ENCODE assay signal across 18 mouse cellular contexts in the genomic region with DNA sequence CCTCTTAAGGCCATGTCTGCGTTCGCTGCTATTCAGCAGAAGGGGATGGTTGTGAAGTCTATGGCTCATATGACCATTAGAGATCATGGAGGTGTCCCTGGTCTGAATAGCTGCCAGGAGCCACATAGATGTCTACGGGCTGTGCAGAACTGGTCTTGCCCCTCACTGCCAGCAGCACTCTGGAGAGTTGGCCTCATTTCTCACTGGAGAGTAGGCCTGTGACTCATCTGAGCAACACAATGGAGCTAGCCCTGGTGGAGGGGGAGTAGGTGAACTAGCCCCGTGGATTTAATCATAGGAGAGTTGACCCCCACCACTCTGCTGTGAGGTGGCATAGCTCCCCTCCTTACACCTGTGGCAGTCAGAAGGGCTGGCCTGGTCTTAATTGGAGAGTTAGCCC.
"Had no signal": no experiment of that assay in that cellular context is flagged by ENCODE, and none has a peak within 500 bp of the region (broad histone marks: within the 10 kb centered on the region; RNA-seq: fewer than 3 reads in every experiment).

No protein-coding gene starts in this region.

- H3K9me3 ChIP-seq: lung, embryonic 15.5 days; midbrain, embryonic 15.5 days; neural tube, embryonic 12.5 days had no signal

- H3K9ac ChIP-seq: liver, postnatal 0 days; lung, embryonic 15.5 days; midbrain, embryonic 13.5 days; midbrain, embryonic 15.5 days; neural tube, embryonic 12.5 days had no signal

- ATAC-seq: liver, postnatal 0 days; lung, postnatal 0 days; midbrain, embryonic 13.5 days; midbrain, embryonic 15.5 days had no signal

- H3K4me2 ChIP-seq: lung, embryonic 15.5 days; midbrain, embryonic 11.5 days; midbrain, embryonic 13.5 days; midbrain, embryonic 15.5 days; neural tube, embryonic 12.5 days had no signal

- H3K4me3 ChIP-seq: lung, embryonic 15.5 days; megakaryocyte, embryonic 14.5 days; midbrain, embryonic 13.5 days; midbrain, embryonic 15.5 days; neural tube, embryonic 12.5 days had no signal

- H3K27ac ChIP-seq: lung, embryonic 15.5 days; macrophage; midbrain, embryonic 13.5 days; midbrain, embryonic 15.5 days; neural tube, embryonic 12.5 days had no signal

- H3K27me3 ChIP-seq: lung, embryonic 15.5 days; megakaryocyte, embryonic 14.5 days; midbrain, embryonic 13.5 days; midbrain, embryonic 15.5 days; neural tube, embryonic 12.5 days had no signal

- DNase-seq: liver, postnatal 0 days; lung, adult 2 months; lung, postnatal 14 days; lung, postnatal 36 days; right cerebral cortex, postnatal 14 days; right cerebral cortex, postnatal 4 days; spleen, adult 18-20 months; thymus, adult 18-20 months; thymus, postnatal 25 days; thymus, postnatal 4 days had no signal

- H3K4me1 ChIP-seq: lung, embryonic 15.5 days; megakaryocyte, embryonic 14.5 days; midbrain, embryonic 13.5 days; midbrain, embryonic 15.5 days; neural tube, embryonic 12.5 days had no signal

- H3K36me3 ChIP-seq: lung, embryonic 15.5 days; midbrain, embryonic 13.5 days; midbrain, embryonic 15.5 days; neural tube, embryonic 12.5 days had no signal
